ENCODE assay signal across 15 mouse cellular contexts in the genomic region with DNA sequence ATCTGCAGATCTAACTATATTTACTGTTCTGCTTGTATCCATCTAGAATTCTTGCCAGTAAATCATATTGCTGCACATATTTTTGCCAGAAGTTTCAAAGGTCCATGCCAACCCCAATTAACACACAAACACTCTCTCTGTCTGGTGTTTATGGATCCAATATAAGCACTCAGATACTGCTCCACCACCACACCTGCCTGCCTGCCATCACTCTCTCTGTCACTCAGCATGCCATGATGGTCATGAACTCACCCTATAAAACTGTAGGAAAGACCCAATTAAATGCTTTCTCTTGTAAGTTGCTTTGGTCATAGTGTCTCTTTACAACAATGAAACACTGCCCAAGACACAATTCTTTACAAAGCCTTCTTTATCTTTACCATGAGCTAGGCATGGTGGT.
"Had no signal": no experiment of that assay in that cellular context is flagged by ENCODE, and none has a peak within 500 bp of the region (broad histone marks: within the 10 kb centered on the region; RNA-seq: fewer than 3 reads in every experiment).

No protein-coding gene starts in this region.

- H3K27me3 ChIP-seq: neural tube, embryonic 15.5 days; stomach, embryonic 15.5 days had no signal

- H3K9me3 ChIP-seq: neural tube, embryonic 15.5 days; stomach, embryonic 15.5 days had no signal

- H3K9ac ChIP-seq: neural tube, embryonic 15.5 days; stomach, embryonic 15.5 days had no signal

- H3K4me1 ChIP-seq: neural tube, embryonic 15.5 days; stomach, embryonic 15.5 days had no signal

- H3K4me3 ChIP-seq: neural tube, embryonic 15.5 days; stomach, embryonic 15.5 days had no signal

- H3K36me3 ChIP-seq: neural tube, embryonic 15.5 days; stomach, embryonic 15.5 days had no signal

- DNase-seq: retina, postnatal 1 day; right cerebral cortex, adult 18-20 months; right cerebral cortex, postnatal 14 days; right cerebral cortex, postnatal 25 days; right cerebral cortex, postnatal 4 days; spleen, adult 18-20 months; thymus, adult 18-20 months; thymus, adult 2 months; thymus, postnatal 14 days; thymus, postnatal 25 days; thymus, postnatal 36 days; thymus, postnatal 4 days had no signal

- H3K4me2 ChIP-seq: neural tube, embryonic 15.5 days; stomach, embryonic 15.5 days had no signal

- H3K27ac ChIP-seq: neural tube, embryonic 15.5 days; stomach, embryonic 15.5 days; stomach, postnatal 0 days had no signal
